Mouse (Mus musculus) liver, adult 2 months (tissue): ENCODE results near the gene Gm48552.
A peak's percentile ranks its signal among the peaks of the same experiment; 100 is the strongest.

ENCODE experiments used
- CTCF ChIP-seq: fragments of 200-500 bp; IDR thresholded peaks from 2 replicates; pipeline ENCODE4 v1.5.1; 2011; ENCODE audit warnings: low read depth, low read length, control low read depth
- POLR2A ChIP-seq: fragments of 200-500 bp; IDR thresholded peaks from 2 replicates; pipeline ENCODE4 v1.6.1; 2011; ENCODE audit warnings: low read length, control low read depth; ENCODE audit not compliant: insufficient read depth; ENCODE audit errors: extremely low read depth

DNA sequence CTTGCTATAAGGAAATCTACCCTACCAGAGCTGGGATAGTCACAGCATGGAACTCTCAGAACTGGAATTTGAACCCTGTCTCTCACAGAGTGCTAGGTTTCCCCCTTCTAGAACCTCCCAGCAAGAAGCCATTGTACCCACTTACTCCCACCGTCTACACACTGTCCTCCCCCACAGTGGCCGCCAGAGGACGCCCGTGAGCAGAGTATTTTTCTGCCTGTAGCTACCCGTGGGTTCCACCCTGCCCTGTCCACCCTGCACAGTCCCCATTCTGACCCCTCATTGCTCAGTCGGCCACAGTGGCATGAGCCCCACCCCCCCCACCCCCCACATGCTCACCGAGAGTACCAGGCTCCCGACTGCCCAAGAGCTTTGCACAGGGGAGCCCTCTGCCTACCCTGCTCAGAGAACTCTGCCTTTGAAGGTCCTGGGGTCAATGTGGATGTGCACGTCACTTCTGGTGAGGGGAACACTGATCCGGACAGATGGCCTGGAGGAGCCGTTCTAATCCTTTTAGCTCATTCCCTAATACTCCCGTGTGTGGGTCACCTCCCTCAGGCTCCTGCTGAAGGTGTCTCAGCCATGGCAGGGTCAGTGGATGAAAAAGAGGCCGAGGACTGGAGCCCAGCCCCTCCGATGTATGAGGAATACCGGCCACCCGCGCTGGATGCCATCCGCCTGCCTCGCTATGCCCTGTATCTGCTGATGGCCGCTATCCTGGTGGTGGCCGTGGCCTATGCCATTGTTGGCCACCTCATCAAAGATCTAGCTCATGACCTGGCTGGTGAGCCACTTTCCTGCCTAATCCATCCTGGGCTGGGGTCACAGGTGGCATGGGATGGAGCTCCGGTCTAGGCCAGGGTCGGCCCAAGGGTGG, 1.2 kb downstream of the Gm48552 start:
- TF ChIP-seq POLR2A (no peak), CTCF (peak; percentile 95)
